Mouse (Mus musculus) spleen, adult 2 months (tissue): ENCODE data around the gene Psrc1. TPM values are rescaled to one million over a fixed set of nuclear protein-coding genes. Genes with fewer than 3 reads are reported as not detected.

ENCODE experiments used
- DNase-seq, 2 experiments: peaks; one replicate each; pipeline versions ENCODE4 v3.0.0 to v3.0.0-alpha.2; 2012 to 2021; ENCODE audit warnings: low spot score in 2 of 2, low read depth in 1 of 2
- H3K27ac ChIP-seq: fragments of 200-500 bp; 2 replicates; pipeline ENCODE4 v1.5.1; 2012; ENCODE audit warnings: low read length, inconsistent platforms; ENCODE audit not compliant: insufficient read depth
- H3K27me3 ChIP-seq: fragments of 200-500 bp; 2 replicates; pipeline ENCODE4 v1.6.1; 2012; ENCODE audit warnings: mild to moderate bottlenecking, moderate library complexity, low read length, inconsistent platforms; ENCODE audit not compliant: control insufficient read depth, insufficient read depth
- H3K36me3 ChIP-seq: fragments of 200-500 bp; 2 replicates; pipeline ENCODE4 v1.6.1; 2012; ENCODE audit warnings: mild to moderate bottlenecking, low read length, inconsistent platforms; ENCODE audit not compliant: control insufficient read depth, insufficient read depth
- H3K4me1 ChIP-seq: fragments of 200-500 bp; 2 replicates; pipeline ENCODE4 v1.6.1; 2011; ENCODE audit warnings: inconsistent platforms; ENCODE audit not compliant: control insufficient read depth, insufficient read depth, insufficient read length
- H3K4me3 ChIP-seq: fragments of 200-500 bp; 2 replicates; pipeline ENCODE4 v1.5.1; 2011; ENCODE audit warnings: mild to moderate bottlenecking, inconsistent platforms; ENCODE audit not compliant: insufficient read depth, insufficient read length; ENCODE audit errors: extremely low read depth
- CTCF ChIP-seq: fragments of 200-500 bp; IDR thresholded peaks from 2 replicates; pipeline ENCODE4 v1.5.1; 2011; ENCODE audit warnings: mild to moderate bottlenecking, inconsistent platforms; ENCODE audit not compliant: insufficient read depth, insufficient read length, insufficient replicate concordance; ENCODE audit errors: extremely low read depth
- POLR2A ChIP-seq: fragments of 200-500 bp; IDR thresholded peaks from 2 replicates; pipeline ENCODE4 v1.6.1; 2011; ENCODE audit warnings: low read depth, low read length, inconsistent platforms
- WGBS: fragments of 180-500 bp; shearing (Covaris S2); methylation state at CpG from one replicate; pipeline ENCODE4 v1.1.7; 2018; 5-methylcytosine and 5-hydroxymethylcytosine counted together
- polyA plus RNA-seq: library from polyadenylated mRNA; depleted of rRNA; stranded (reverse); fragments of >200 nt; gene quantifications from 2 replicates; pipeline ENCODE4 v1.2.3, GENCODE M21; 2012

Gene Psrc1
- polyA plus RNA-seq, 1 experiment, result 6.1 TPM

DNA sequence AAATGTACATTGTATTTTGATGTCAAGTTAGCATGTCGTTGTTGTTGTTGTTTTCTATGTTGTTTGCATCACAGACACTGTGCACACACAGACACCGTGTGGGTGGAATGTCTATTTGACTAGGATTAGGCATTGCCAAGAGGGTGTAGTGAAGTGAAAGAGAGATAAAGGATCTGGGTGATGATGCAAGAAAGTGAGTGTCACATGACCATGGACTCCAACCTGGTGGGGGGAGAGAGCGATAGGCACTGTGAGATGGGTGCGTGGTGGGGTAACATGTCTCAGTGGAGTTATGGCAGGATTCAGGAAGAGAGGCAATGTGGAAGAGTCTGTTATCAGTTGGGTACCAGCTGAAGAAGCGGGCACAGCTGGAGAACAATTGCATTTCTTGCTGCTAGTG lies 14.9 kb upstream of the Psrc1 start:
- H3K27me3 ChIP-seq, result no peaks in the 10 kb centered on the region
- WGBS, result 80% methylated on average over 5 of the region's 5 CpGs
- TF ChIP-seq CTCF, result no peak

DNA sequence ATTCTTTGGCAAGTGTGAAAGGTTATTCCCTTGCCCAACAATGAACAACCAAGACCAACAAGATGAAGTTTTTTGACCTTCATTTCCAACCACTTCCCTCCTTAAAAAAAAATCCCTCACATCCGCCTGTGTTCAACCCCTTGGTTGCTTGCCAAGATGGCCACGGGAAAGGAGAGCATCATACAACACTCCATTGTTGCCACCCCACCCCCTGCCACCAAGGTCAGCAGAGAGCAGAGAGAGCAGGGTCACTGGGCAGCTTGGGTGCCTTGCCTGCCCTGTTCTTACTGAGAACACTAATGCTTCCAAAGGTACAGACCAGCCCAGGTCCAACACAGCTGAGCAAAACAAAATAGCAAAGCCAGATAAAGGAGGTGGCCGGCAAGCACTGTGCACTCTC lies 11.4 kb upstream of the Psrc1 start:
- Histone ChIP-seq H3K4me3 (no peak overlapping the region), H3K36me3 (no peaks in the 10 kb centered on the region), H3K4me1 (no peaks in the 10 kb centered on the region), H3K27ac (no peak overlapping the region), H3K27me3 (no peaks in the 10 kb centered on the region)
- DNase-seq, result no peak
- TF ChIP-seq CTCF (no peak), POLR2A (no peak)
- 51% methylated on average over 3 of the region's 3 CpGs for WGBS

More for the DNA sequence above, 14.9 kb upstream of the Psrc1 start:
- Histone ChIP-seq H3K27ac (no peak overlapping the region), H3K36me3 (no peaks in the 10 kb centered on the region), H3K4me1 (no peaks in the 10 kb centered on the region), H3K4me3 (no peak overlapping the region)
- no peak for DNase-seq

DNA sequence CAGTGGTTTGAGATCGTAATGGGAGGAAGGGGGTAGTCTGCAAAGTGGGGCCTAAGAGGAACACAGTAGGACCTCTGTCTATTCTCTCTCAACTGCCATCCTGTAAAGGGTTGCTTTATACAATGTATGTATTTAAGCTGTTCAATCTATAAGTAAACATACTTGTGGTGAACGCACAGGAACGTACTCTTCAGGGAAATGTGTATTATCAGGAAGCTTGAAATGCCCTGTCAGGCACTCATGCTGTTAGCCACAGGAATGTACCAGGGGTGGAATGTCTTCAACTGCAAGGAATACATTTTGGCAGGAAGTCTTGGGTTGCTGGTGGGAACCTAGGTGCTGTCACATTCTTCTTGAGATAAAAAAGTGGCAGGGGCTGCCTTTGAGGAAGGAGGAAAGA lies 10.9 kb upstream of the Psrc1 start:
- Histone ChIP-seq H3K27me3 (no peaks in the 10 kb centered on the region), H3K36me3 (no peaks in the 10 kb centered on the region), H3K4me1 (no peaks in the 10 kb centered on the region), H3K27ac (no peak overlapping the region), H3K4me3 (no peak overlapping the region)
- WGBS, result 77% methylated on average over 3 of the region's 3 CpGs
- TF ChIP-seq POLR2A (no peak), CTCF (no peak)
- DNase-seq, result no peak

DNA sequence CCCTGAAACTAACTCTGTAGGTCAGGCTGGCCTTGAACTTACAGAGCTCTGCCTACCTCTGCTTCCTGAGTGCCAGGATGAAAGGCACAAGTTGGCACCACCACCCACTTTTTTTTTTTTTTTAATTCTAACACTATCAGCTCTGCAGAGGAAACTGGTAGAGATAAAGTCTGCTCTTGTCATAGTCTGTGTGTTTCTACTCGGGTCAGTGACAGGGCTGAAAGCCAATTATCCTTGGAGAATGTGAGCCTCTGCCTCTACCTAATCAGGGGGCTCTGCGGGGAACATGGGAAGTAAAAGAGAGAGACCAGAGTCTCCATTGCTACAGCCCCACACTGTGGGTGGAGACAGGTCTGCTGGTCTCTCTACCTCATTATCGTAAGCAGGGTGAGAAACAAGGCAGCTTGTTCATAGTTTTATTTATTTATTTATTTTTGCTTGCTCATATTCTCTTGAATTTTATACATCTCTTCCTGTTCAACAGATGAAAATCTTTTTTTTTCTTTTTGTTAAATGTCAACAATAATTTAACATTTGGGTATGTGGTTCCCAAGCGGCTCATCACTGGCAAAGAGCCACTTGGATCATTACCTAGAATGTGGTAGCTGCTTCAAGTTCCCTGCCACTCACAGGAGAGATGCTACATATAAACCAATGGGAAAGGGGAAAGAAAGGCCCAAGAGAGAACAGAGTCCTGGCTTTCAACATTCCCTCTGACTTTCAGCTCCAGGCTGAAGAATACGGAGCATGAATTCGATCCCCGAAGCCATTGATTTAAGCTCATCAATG lies 4.6 kb upstream of the Psrc1 start:
- 83% methylated on average over 7 of the region's 7 CpGs for WGBS
- no peak overlapping the region for H3K4me3 ChIP-seq
- no peak overlapping the region for H3K27ac ChIP-seq
- H3K27me3 ChIP-seq, result no peaks in the 10 kb centered on the region
- peaks cover 6% of the 10 kb centered on the region; the same call in 1 of the 2 replicates for H3K4me1 ChIP-seq
- no peak for DNase-seq
- TF ChIP-seq CTCF (no peak), POLR2A (no peak)
- no peaks in the 10 kb centered on the region for H3K36me3 ChIP-seq

DNA sequence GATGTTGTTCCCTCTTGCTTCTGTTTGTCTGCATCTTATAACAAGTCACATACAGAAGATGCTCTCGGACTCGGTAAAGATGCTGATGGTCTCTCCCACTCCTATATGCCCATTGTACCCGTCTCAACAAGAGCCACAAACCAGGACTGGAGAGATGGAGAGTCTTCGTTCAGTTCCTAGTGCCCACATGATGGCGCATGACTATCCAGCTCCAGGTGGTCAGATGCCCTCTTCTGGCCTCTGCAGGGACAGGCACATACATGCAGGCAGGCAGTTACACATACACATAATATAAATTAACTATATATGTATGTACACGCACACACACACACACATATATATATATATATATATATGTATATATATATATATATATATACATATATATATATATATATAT lies 2.9 kb upstream of the Psrc1 start:
- TF ChIP-seq CTCF (peak; percentile 31; the same call in 1 of the 2 replicates), POLR2A (no peak)
- no peak for DNase-seq
- H3K36me3 ChIP-seq, result no peaks in the 10 kb centered on the region
- no peaks in the 10 kb centered on the region for H3K27me3 ChIP-seq
- H3K27ac ChIP-seq, result no peak overlapping the region
- WGBS, result 84% methylated on average over 6 of the region's 6 CpGs
- no peak overlapping the region for H3K4me3 ChIP-seq
- peaks cover 6% of the 10 kb centered on the region; the same call in 1 of the 2 replicates for H3K4me1 ChIP-seq

DNA sequence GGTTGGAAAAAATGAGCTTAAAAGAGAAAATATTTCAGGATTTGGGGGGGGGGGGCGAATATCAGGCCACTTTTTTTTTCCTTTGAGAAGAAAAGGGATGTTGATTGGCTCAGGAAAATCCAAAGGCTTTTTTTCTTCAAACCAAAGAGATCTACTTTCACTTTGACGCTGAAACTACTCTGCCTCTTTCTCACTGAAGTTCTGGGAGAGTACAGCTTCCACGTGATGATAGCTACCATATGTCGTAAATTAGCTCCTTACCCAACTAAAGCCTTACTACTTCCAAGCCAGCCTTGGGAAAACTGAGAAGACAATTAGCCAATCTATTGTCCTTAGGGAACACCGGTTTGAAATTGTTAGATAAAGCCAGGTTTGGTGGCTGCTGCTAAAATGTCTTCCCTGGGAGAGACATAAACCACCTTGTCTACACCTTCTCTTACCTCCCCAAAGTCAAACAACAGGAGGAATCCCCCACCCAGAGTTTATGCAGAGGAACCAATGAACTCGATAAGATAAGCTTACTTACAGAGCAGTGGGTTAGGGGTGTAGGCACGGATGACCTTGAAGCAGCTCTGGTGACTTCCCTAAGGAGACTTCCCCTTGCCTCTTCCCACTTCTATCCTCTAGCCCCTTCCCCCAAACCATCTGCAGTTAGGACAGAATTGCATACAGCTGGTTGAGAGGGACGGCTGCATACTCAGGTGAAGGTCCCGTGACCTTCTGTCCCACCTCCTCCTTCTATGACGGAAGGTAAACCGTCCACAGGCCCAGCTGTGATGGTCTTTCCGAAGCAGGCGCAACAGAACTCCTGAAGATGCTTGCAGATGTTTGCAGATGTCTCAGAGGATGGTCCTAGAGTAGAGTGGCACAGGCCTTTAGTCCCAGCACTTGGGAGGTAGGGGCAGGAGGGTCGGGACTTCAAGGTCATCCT lies 1.4 kb upstream of the Psrc1 start:
- Histone ChIP-seq H3K27me3 (no peaks in the 10 kb centered on the region), H3K4me3 (no peak overlapping the region), H3K36me3 (no peaks in the 10 kb centered on the region), H3K4me1 (peaks cover 6% of the 10 kb centered on the region; the same call in 1 of the 2 replicates), H3K27ac (no peak overlapping the region)
- WGBS, result 55% methylated on average over 14 of the region's 14 CpGs
- no peak for TF ChIP-seq POLR2A
- no peak for TF ChIP-seq CTCF
- DNase-seq, result no peak
